Comparison of ENCODE assay signal across 8 mouse cellular contexts in the genomic region with DNA sequence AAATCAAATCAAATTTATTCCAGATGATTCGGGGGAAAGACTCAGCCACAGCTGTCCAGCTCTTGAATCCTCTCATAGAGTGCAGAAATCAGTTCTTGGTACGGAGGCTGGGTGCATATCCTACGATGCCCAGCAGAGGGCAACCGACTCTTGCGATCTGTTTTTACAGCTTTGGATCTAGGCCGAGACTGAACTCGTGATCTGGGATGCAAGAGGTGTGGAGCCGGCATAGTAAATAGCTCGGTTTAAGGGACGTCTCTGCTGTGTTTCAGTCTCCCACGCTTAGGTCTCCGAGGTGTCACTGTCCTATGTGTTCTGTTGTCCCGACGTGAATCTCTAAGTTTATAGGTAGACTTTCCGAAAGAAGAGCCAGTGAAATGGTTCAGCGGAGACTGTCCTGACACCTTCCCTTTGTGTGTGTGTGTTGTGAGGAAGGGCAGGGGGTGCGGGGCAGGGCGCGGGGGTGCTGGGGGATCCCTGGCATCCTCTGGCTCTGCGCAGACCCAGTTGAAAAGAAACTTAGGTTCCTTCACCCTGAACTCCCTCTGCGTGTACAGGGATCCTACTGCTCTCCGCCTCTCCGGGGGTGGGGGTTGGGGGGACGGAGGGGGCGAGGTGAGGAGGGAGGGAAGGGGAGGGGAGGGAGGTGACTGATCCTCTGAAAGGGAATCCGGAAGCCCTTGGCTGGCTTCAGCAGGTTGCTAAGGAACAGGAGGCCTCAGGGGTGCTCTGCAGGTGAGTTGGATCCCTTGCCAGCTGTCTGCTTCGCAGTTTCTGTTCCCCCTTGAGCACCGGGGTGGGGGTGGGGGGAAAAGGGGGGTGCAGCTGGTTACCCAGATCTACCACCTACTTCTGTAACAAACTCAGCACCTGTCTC. TPM values are rescaled to one million over a fixed set of nuclear protein-coding genes. Genes with fewer than 3 reads are reported as not detected.
DNase-seq lines count a peak whose midpoint lies in the region; ATAC-seq and TF ChIP-seq lines count a peak whose summit lies in the region.

No protein-coding gene starts in this region.

- TF ChIP-seq CTCF in left cerebral cortex, adult 2 months (IDR thresholded peaks at IDR 0.05) = peak; percentile 97

- peak; percentile 92 for DNase-seq in adipocyte (ENCODE audit: low spot score)
- peak; percentile 62 to 64 for DNase-seq in gastrocnemius, adult 8-10 months (ENCODE audit: low spot score in 2 of 2)
- peak; percentile 77 for DNase-seq in hindlimb bud, embryonic 11.5 days (ENCODE audit: extremely low spot score, low read depth, low spot score)
- DNase-seq in left cerebral cortex, adult 2 months (ENCODE audit: extremely low spot score in 1 of 2, low spot score in 2 of 2) = peak; percentile 80 to 81
- DNase-seq in right cerebral cortex, postnatal 14 days = peak; percentile 83
- peak; percentile 61 for DNase-seq in yolk sac, embryonic 10.5 days (ENCODE audit: low spot score)

- H3K27ac ChIP-seq in left cerebral cortex, adult 2 months = no peak overlapping the region

- intact Hi-C loops in left cerebral cortex, adult 2 months (cut with DNase I) = loop anchor here (1.0 kb wide), 1 partner anchor 172 kb away; no protein-coding TSS in a partner anchor

- peak overlapping the region; percentile 32 for H3K4me3 ChIP-seq in left cerebral cortex, adult 2 months

- peak; percentile 87; the same call in 1 of the 2 replicates for ATAC-seq in common myeloid progenitor, adult 5-6 weeks (replicated peaks; ENCODE audit: low read depth, poor library complexity, severe bottlenecking)
- peak; percentile 83 for ATAC-seq in megakaryocyte progenitor cell, adult 5-6 weeks (replicated peaks; ENCODE audit: poor library complexity)

RNA-seq across cellular contexts. Expression of a gene that starts 32.6 kb away (rescaled TPM):
- 451 and 629 TPM in 2 replicates for total RNA-seq in common myeloid progenitor, adult 5-6 weeks (2017)
- 10 to 100 TPM; 63.8 to 81.3 (median 70.7) TPM for total RNA-seq in gastrocnemius, adult 8-10 months (2022)
- 100 to 1,000 TPM; 150 to 158 TPM for total RNA-seq in left cerebral cortex, adult 2 months (2021)
- total RNA-seq in megakaryocyte progenitor cell, adult 5-6 weeks (2015) = 1,322 and 1,338 TPM in 2 replicates
- total RNA-seq in megakaryocyte progenitor cell, adult 5-6 weeks (2017) = 519 and 522 TPM in 2 replicates

RNA-seq across cellular contexts. Expression of a gene that starts 33.1 kb away (rescaled TPM):
- total RNA-seq in common myeloid progenitor, adult 5-6 weeks (2017) = not detected in 2 replicates
- total RNA-seq in gastrocnemius, adult 8-10 months (2022) = not detected
- 10 to 100 TPM; 80.0 to 92.0 TPM for total RNA-seq in left cerebral cortex, adult 2 months (2021)
- not detected in 2 replicates for total RNA-seq in megakaryocyte progenitor cell, adult 5-6 weeks (2015)
- total RNA-seq in megakaryocyte progenitor cell, adult 5-6 weeks (2017) = not detected in 2 replicates

RNA-seq across cellular contexts. Expression of a gene that starts 33.3 kb away (rescaled TPM):
- total RNA-seq in common myeloid progenitor, adult 5-6 weeks (2017) = 4.5 and 5.4 TPM in 2 replicates
- 10 to 100 TPM; 21.7 to 23.9 (median 22.7) TPM for total RNA-seq in gastrocnemius, adult 8-10 months (2022)
- total RNA-seq in left cerebral cortex, adult 2 months (2021) = 10 to 100 TPM; 39.3 to 41.8 TPM
- 13.6 and 14.8 TPM in 2 replicates for total RNA-seq in megakaryocyte progenitor cell, adult 5-6 weeks (2015)
- total RNA-seq in megakaryocyte progenitor cell, adult 5-6 weeks (2017) = 11.1 and 11.2 TPM in 2 replicates

RNA-seq across cellular contexts. Expression of a gene that starts 42.3 kb away (rescaled TPM):
- total RNA-seq in common myeloid progenitor, adult 5-6 weeks (2017) = 39.2 and 56.0 TPM in 2 replicates
- 10 to 100 TPM; 17.7 to 27.2 (median 21.4) TPM for total RNA-seq in gastrocnemius, adult 8-10 months (2022)
- total RNA-seq in left cerebral cortex, adult 2 months (2021) = 10 to 100 TPM; 29.7 to 35.9 TPM
- total RNA-seq in megakaryocyte progenitor cell, adult 5-6 weeks (2015) = 42.9 and 43.8 TPM in 2 replicates
- total RNA-seq in megakaryocyte progenitor cell, adult 5-6 weeks (2017) = 43.6 and 50.1 TPM in 2 replicates

RNA-seq across cellular contexts. Expression of a gene that starts 42.4 kb away (rescaled TPM):
- 50.4 and 52.0 TPM in 2 replicates for total RNA-seq in common myeloid progenitor, adult 5-6 weeks (2017)
- total RNA-seq in gastrocnemius, adult 8-10 months (2022) = 10 to 100 TPM; 44.9 to 48.8 (median 45.4) TPM
- 10 to 100 TPM; 23.9 to 26.3 TPM for total RNA-seq in left cerebral cortex, adult 2 months (2021)
- total RNA-seq in megakaryocyte progenitor cell, adult 5-6 weeks (2015) = 49.9 and 53.9 TPM in 2 replicates
- total RNA-seq in megakaryocyte progenitor cell, adult 5-6 weeks (2017) = 21.7 and 31.8 TPM in 2 replicates

Comparison
In these comparisons a context has a peak if more than half of its experiments do, and no peak if none do; other contexts are left out.
1. RNA of a gene that starts 33.1 kb away (total RNA-seq): 80.0 to 92.0 TPM in left cerebral cortex, adult 2 months; not detected in common myeloid progenitor, adult 5-6 weeks, not detected in gastrocnemius, adult 8-10 months and not detected in megakaryocyte progenitor cell, adult 5-6 weeks; every median in the first group is over 10 times any median in the second.
2. Peak in every context shown above with its lines, with median percentiles within 50 percentile points of each other: DNase-seq.